Comparison of ENCODE assay signal across 8 mouse cellular contexts in the genomic region with DNA sequence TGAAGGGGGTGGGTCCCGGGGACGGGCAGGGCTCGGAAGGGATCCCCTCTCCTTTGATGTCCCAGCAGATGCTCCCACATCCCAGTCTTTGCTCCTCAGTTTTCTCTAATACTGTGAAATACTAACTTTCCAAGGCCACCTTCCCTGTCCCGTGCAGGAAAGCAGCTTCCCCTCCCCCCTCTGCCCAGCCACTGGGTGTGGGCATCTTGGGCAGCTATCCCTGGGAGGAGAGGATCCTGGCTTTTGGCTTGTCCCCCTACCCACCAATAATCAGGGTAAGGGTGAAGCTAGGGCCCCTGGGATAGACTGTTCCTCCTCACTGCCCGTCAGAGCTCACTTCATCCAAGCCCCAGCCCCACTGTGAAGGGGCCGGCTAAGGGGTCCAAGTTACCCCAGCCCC. TPM values are rescaled to one million over a fixed set of nuclear protein-coding genes. Genes with fewer than 3 reads are reported as not detected.
"Had no signal": no experiment of that assay in that cellular context is flagged by ENCODE, and none has a peak within 500 bp of the region (broad histone marks: within the 10 kb centered on the region; RNA-seq: fewer than 3 reads in every experiment).

No protein-coding gene starts in this region.

- DNase-seq: lung, postnatal 36 days; right cerebral cortex, adult 18-20 months; right cerebral cortex, postnatal 25 days had no signal

- H3K27me3 ChIP-seq: midbrain, embryonic 13.5 days; neural tube, embryonic 15.5 days had no signal

- H3K4me3 ChIP-seq: liver, embryonic 15.5 days; midbrain, embryonic 13.5 days; neural tube, embryonic 15.5 days had no signal

- H3K4me2 ChIP-seq: liver, embryonic 11.5 days; liver, embryonic 15.5 days; midbrain, embryonic 13.5 days; neural tube, embryonic 15.5 days had no signal

RNA-seq across cellular contexts. Expression of a gene that starts 8.6 kb away (rescaled TPM):
- total RNA-seq: megakaryocyte progenitor cell, adult 5-6 weeks had no signal
- polyA plus RNA-seq: liver, embryonic 15.5 days had no signal
